Mouse (Mus musculus) liver, embryonic 15.5 days (tissue): ENCODE measurements around the gene Slc35c1. TPM values are rescaled to one million over a fixed set of nuclear protein-coding genes. Genes with fewer than 3 reads are reported as not detected.

ENCODE experiments used
- ATAC-seq: fragments of 200-750 bp; cut with Nextera tagmentation; 2 replicates; pipeline ENCODE4 v1.8.0; 2017; ENCODE audit warnings: moderate number of reproducible peaks, mild to moderate bottlenecking, moderate library complexity; ENCODE audit not compliant: insufficient read depth
- H3K27ac ChIP-seq: fragments of 300-500 bp; sonication (generic); replicated peaks from 2 replicates; pipeline ENCODE4 v1.5.1; 2015; ENCODE audit warnings: mild to moderate bottlenecking, inconsistent platforms
- H3K27me3 ChIP-seq: fragments of 300-500 bp; sonication (generic); 2 replicates; pipeline ENCODE4 v1.6.1; 2015; ENCODE audit warnings: mild to moderate bottlenecking, inconsistent platforms
- H3K36me3 ChIP-seq: fragments of 300-500 bp; sonication (generic); replicated peaks from 2 replicates; pipeline ENCODE4 v1.6.1; 2015; ENCODE audit warnings: moderate library complexity, mild to moderate bottlenecking, inconsistent platforms
- H3K4me1 ChIP-seq: fragments of 300-500 bp; sonication (generic); replicated peaks from 2 replicates; pipeline ENCODE4 v1.6.1; 2015; ENCODE audit warnings: inconsistent platforms
- H3K4me2 ChIP-seq: fragments of 300-500 bp; sonication (generic); 2 replicates; pipeline ENCODE4 v1.6.1; 2015; ENCODE audit warnings: moderate library complexity, mild to moderate bottlenecking, inconsistent platforms
- H3K4me3 ChIP-seq: fragments of 300-500 bp; sonication (generic); replicated peaks from 2 replicates; pipeline ENCODE4 v1.5.1; 2015; ENCODE audit warnings: mild to moderate bottlenecking, inconsistent platforms
- H3K9ac ChIP-seq: fragments of 300-500 bp; sonication (generic); 2 replicates; pipeline ENCODE4 v1.6.1; 2015; ENCODE audit warnings: moderate library complexity, mild to moderate bottlenecking, inconsistent platforms
- H3K9me3 ChIP-seq: fragments of 300-500 bp; sonication (generic); replicated peaks from 2 replicates; pipeline ENCODE4 v1.6.1; 2016; ENCODE audit warnings: inconsistent platforms
- WGBS: fragments of 180-500 bp; shearing (Covaris S2); methylation state at CpG from one replicate; pipeline ENCODE4 v1.1.7; 2015; ENCODE audit warnings: mixed read lengths; ENCODE audit not compliant: insufficient replicate concordance; 5-methylcytosine and 5-hydroxymethylcytosine counted together
- polyA plus RNA-seq: library from polyadenylated mRNA; unstranded; fragments of >200 nt; fragmentation: Nextera tagmentation; extraction: Ambion mirVana; gene quantifications from 2 replicates; pipeline ENCODE4 v1.2.1, GENCODE M21; 2015

The Slc35c1 gene
- polyA plus RNA-seq, 1 experiment from 2014 or later: 11.0 TPM

- peaks cover 60% of the 10 kb centered on the region for H3K36me3 ChIP-seq
- peaks cover 37% of the 10 kb centered on the region for H3K4me1 ChIP-seq
- no peak for ATAC-seq
Measured at GRCm38 (mm10) chr2:92424462-92425308, 35.7 kb downstream of the Slc35c1 start.

GRCm38 (mm10) chr2:92423702-92424461, 36.5 kb downstream of the Slc35c1 start:
- Histone ChIP-seq H3K27ac (no peak overlapping the region), H3K4me1 (peaks cover 29% of the 10 kb centered on the region), H3K9me3 (no peaks in the 10 kb centered on the region), H3K27me3 (no peaks in the 10 kb centered on the region), H3K4me3 (no peak overlapping the region), H3K4me2 (no peak overlapping the region), H3K9ac (no peak overlapping the region), H3K36me3 (peaks cover 67% of the 10 kb centered on the region)
- no peak for ATAC-seq
- 75% methylated on average over 9 of the region's 9 CpGs for WGBS

More at GRCm38 (mm10) chr2:92424462-92425308, 35.7 kb downstream of the Slc35c1 start:
- WGBS: 72% methylated on average over 9 of the region's 9 CpGs
- Histone ChIP-seq H3K9ac (no peak overlapping the region), H3K4me2 (no peak overlapping the region), H3K4me3 (no peak overlapping the region), H3K27ac (no peak overlapping the region), H3K9me3 (no peaks in the 10 kb centered on the region), H3K27me3 (no peaks in the 10 kb centered on the region)

- ATAC-seq: no peak
- 74% methylated on average over 9 of the region's 9 CpGs for WGBS
- peaks cover 74% of the 10 kb centered on the region for H3K36me3 ChIP-seq
- H3K4me2 ChIP-seq: no peak overlapping the region
- no peaks in the 10 kb centered on the region for H3K27me3 ChIP-seq
- no peak overlapping the region for H3K27ac ChIP-seq
- no peaks in the 10 kb centered on the region for H3K9me3 ChIP-seq
- H3K4me3 ChIP-seq: no peak overlapping the region
- H3K4me1 ChIP-seq: peaks cover 21% of the 10 kb centered on the region
- H3K9ac ChIP-seq: no peak overlapping the region
Measured at GRCm38 (mm10) chr2:92423156-92423555, 37.2 kb downstream of the Slc35c1 start.

GRCm38 (mm10) chr2:92422388-92423135, 37.8 kb downstream of the Slc35c1 start:
- Histone ChIP-seq H3K27ac (no peak overlapping the region), H3K4me2 (no peak overlapping the region), H3K36me3 (peaks cover 80% of the 10 kb centered on the region), H3K9ac (no peak overlapping the region), H3K4me1 (peaks cover 15% of the 10 kb centered on the region), H3K27me3 (no peaks in the 10 kb centered on the region), H3K9me3 (no peaks in the 10 kb centered on the region), H3K4me3 (no peak overlapping the region)
- 43% methylated on average over 10 of the region's 10 CpGs for WGBS
- no peak for ATAC-seq

GRCm38 (mm10) chr2:92421723-92422387, 38.5 kb downstream of the Slc35c1 start:
- WGBS: 68% methylated on average over 7 of the region's 7 CpGs
- H3K9me3 ChIP-seq: no peaks in the 10 kb centered on the region
- no peaks in the 10 kb centered on the region for H3K27me3 ChIP-seq
- peak; percentile 41; the same call in 1 of the 2 replicates for ATAC-seq
- H3K36me3 ChIP-seq: peaks cover 85% of the 10 kb centered on the region
- no peak overlapping the region for H3K4me3 ChIP-seq
- H3K4me2 ChIP-seq: no peak overlapping the region
- peaks cover 13% of the 10 kb centered on the region for H3K4me1 ChIP-seq
- no peak overlapping the region for H3K27ac ChIP-seq
- no peak overlapping the region for H3K9ac ChIP-seq

- Histone ChIP-seq H3K4me3 (no peak overlapping the region), H3K27ac (no peak overlapping the region), H3K27me3 (no peaks in the 10 kb centered on the region), H3K9me3 (no peaks in the 10 kb centered on the region), H3K4me2 (no peak overlapping the region), H3K4me1 (no peaks in the 10 kb centered on the region), H3K9ac (no peak overlapping the region), H3K36me3 (peaks cover 95% of the 10 kb centered on the region)
- ATAC-seq: no peak
- WGBS: 76% methylated on average over 10 of the region's 10 CpGs
Measured at GRCm38 (mm10) chr2:92411705-92412104, 48.6 kb downstream of the Slc35c1 start.

- Histone ChIP-seq H3K9ac (no peak overlapping the region), H3K4me2 (no peak overlapping the region), H3K4me1 (no peaks in the 10 kb centered on the region), H3K27me3 (no peaks in the 10 kb centered on the region), H3K36me3 (peaks cover 88% of the 10 kb centered on the region), H3K9me3 (no peaks in the 10 kb centered on the region), H3K27ac (no peak overlapping the region), H3K4me3 (no peak overlapping the region)
- ATAC-seq: no peak
- WGBS: 81% methylated on average over 18 of the region's 18 CpGs
Measured at GRCm38 (mm10) chr2:92408309-92409045, 51.9 kb downstream of the Slc35c1 start.

GRCm38 (mm10) chr2:92405687-92406086, 54.7 kb downstream of the Slc35c1 start:
- no peak overlapping the region for H3K4me2 ChIP-seq
- H3K36me3 ChIP-seq: peaks cover 62% of the 10 kb centered on the region
- no peaks in the 10 kb centered on the region for H3K9me3 ChIP-seq
- no peak overlapping the region for H3K9ac ChIP-seq
- H3K4me1 ChIP-seq: peaks cover 6% of the 10 kb centered on the region; the same call in 1 of the 2 replicates
- H3K4me3 ChIP-seq: no peak overlapping the region
- peaks cover 19% of the 10 kb centered on the region for H3K27me3 ChIP-seq
- H3K27ac ChIP-seq: no peak overlapping the region
- WGBS: 87% methylated on average over 7 of the region's 7 CpGs
- ATAC-seq: no peak

- peaks cover 6% of the 10 kb centered on the region; the same call in 1 of the 2 replicates for H3K4me1 ChIP-seq
- H3K4me3 ChIP-seq: no peak overlapping the region
- no peak overlapping the region for H3K27ac ChIP-seq
- peaks cover 52% of the 10 kb centered on the region for H3K36me3 ChIP-seq
- peaks cover 25% of the 10 kb centered on the region for H3K27me3 ChIP-seq
- no peak for ATAC-seq
- 80% methylated on average over 6 of the region's 6 CpGs for WGBS
- H3K9me3 ChIP-seq: no peaks in the 10 kb centered on the region
- H3K9ac ChIP-seq: no peak overlapping the region
- H3K4me2 ChIP-seq: no peak overlapping the region
Measured at GRCm38 (mm10) chr2:92404737-92405136, 55.6 kb downstream of the Slc35c1 start.

- Histone ChIP-seq H3K9me3 (no peaks in the 10 kb centered on the region), H3K9ac (no peak overlapping the region), H3K36me3 (peaks cover 43% of the 10 kb centered on the region), H3K27me3 (peaks cover 34% of the 10 kb centered on the region), H3K4me2 (no peak overlapping the region), H3K27ac (no peak overlapping the region), H3K4me1 (peaks cover 6% of the 10 kb centered on the region; the same call in 1 of the 2 replicates), H3K4me3 (no peak overlapping the region)
- WGBS: 77% methylated on average over 5 of the region's 5 CpGs
- ATAC-seq: no peak
Measured at GRCm38 (mm10) chr2:92403776-92404319, 56.5 kb downstream of the Slc35c1 start.
